Comparison of ENCODE assay signal across 13 mouse cellular contexts in the genomic region with DNA sequence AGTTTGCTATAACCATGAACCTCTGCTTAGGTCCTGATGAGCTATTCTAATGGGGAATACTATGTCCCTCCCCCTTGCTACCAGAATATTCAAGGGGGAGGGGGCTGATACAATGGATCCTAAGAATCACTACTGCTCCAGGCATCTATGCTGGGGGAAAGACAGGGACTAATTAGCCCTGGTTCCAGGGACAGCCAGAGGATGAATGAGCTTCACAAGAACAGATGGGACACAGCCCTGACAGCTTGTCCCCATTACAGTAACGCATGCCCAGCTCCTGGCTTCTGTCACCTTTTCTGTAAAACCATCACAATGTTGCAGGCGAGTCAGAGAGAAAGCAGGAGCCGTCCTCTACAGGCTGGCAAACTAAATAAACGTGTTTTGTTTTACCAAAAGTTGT. TPM values are rescaled to one million over a fixed set of nuclear protein-coding genes. Genes with fewer than 3 reads are reported as not detected.
DNase-seq lines count a peak whose midpoint lies in the region; ATAC-seq lines count a peak whose summit lies in the region.
"Had no signal": no experiment of that assay in that cellular context is flagged by ENCODE, and none has a peak within 500 bp of the region (broad histone marks: within the 10 kb centered on the region; RNA-seq: fewer than 3 reads in every experiment).

No protein-coding gene starts in this region.

- no peaks in the 10 kb centered on the region for H3K36me3 ChIP-seq in forebrain, embryonic 14.5 days (ENCODE audit: control insufficient read depth, insufficient read depth, low read length)
- H3K36me3 ChIP-seq in midbrain, embryonic 14.5 days (ENCODE audit: control insufficient read depth, insufficient read depth, low read length): no peaks in the 10 kb centered on the region
- H3K36me3 ChIP-seq: G1E; limb, embryonic 13.5 days had no signal

- H3K4me2 ChIP-seq in forebrain, embryonic 14.5 days (ENCODE audit: low read length): no peak overlapping the region
- no peak overlapping the region for H3K4me2 ChIP-seq in midbrain, embryonic 14.5 days (ENCODE audit: low read length)
- H3K4me2 ChIP-seq: limb, embryonic 13.5 days had no signal

- no peak overlapping the region; the same call in 1 of the 2 replicates for H3K27ac ChIP-seq in forebrain, embryonic 14.5 days (ENCODE audit: low read depth, low read length)
- no peak overlapping the region for H3K27ac ChIP-seq in midbrain, embryonic 14.5 days (replicated peaks; ENCODE audit: low read depth, low read length)
- H3K27ac ChIP-seq: limb, embryonic 13.5 days had no signal

- H3K4me3 ChIP-seq in forebrain, embryonic 14.5 days (ENCODE audit: low read depth, low read length): no peak overlapping the region
- no peak overlapping the region for H3K4me3 ChIP-seq in midbrain, embryonic 14.5 days (replicated peaks; ENCODE audit: low read depth, low read length)
- H3K4me3 ChIP-seq: limb, embryonic 13.5 days; myocyte had no signal

- ATAC-seq in forebrain, embryonic 14.5 days: peak; percentile 69
- ATAC-seq in midbrain, embryonic 14.5 days (ENCODE audit: low FRiP score, low TSS enrichment): peak; percentile 64; the same call in 1 of the 2 replicates
- no peak for ATAC-seq in inflammation-experienced regulatory T-cells, adult 6 months

- DNase-seq in embryo, embryonic 10.5 days (ENCODE audit: low spot score): peak; percentile 30
- no peak for DNase-seq in embryo, embryonic 9.5 days (ENCODE audit: extremely low spot score)
- DNase-seq in cerebellum, adult 18-20 months: peak; percentile 37 to 65
- peak; percentile 74 for DNase-seq in forebrain, embryonic 14.5 days (ENCODE audit: low spot score)
- DNase-seq in midbrain, embryonic 14.5 days: peak; percentile 34
- DNase-seq in urinary bladder, adult 2 months (ENCODE audit: low spot score): no peak
- no peak for DNase-seq in right cerebral cortex, adult 18-20 months
- DNase-seq: gastrocnemius, postnatal 36 days; right cerebral cortex, postnatal 25 days had no signal

- peaks cover 6% of the 10 kb centered on the region for H3K4me1 ChIP-seq in forebrain, embryonic 14.5 days (ENCODE audit: control insufficient read depth, insufficient read depth, low read length)
- no peaks in the 10 kb centered on the region for H3K4me1 ChIP-seq in midbrain, embryonic 14.5 days (ENCODE audit: control insufficient read depth, insufficient read depth, low read length)

- no peaks in the 10 kb centered on the region for H3K27me3 ChIP-seq in forebrain, embryonic 14.5 days (replicated peaks; ENCODE audit: control insufficient read depth, insufficient read depth, low read length)
- H3K27me3 ChIP-seq in midbrain, embryonic 14.5 days (ENCODE audit: control insufficient read depth, insufficient read depth, low read length): no peaks in the 10 kb centered on the region
- H3K27me3 ChIP-seq: limb, embryonic 13.5 days had no signal

- 29% methylated on average over 4 of the region's 4 CpGs for WGBS in forebrain, embryonic 14.5 days
- WGBS in midbrain, embryonic 14.5 days: 59% methylated on average over 4 of the region's 4 CpGs

- no peak overlapping the region for H3K9ac ChIP-seq in forebrain, embryonic 14.5 days (ENCODE audit: low read length)
- H3K9ac ChIP-seq in midbrain, embryonic 14.5 days (replicated peaks; ENCODE audit: low read length): no peak overlapping the region
- H3K9ac ChIP-seq: limb, embryonic 13.5 days had no signal

- H3K9me3 ChIP-seq in forebrain, embryonic 14.5 days (replicated peaks; ENCODE audit: control insufficient read depth, low read length): no peaks in the 10 kb centered on the region
- H3K9me3 ChIP-seq in midbrain, embryonic 14.5 days (ENCODE audit: control insufficient read depth, low read length): no peaks in the 10 kb centered on the region
- H3K9me3 ChIP-seq: G1E; limb, embryonic 13.5 days had no signal

RNA-seq across cellular contexts. Expression of a gene that starts 48.4 kb away (rescaled TPM):
- 213 and 231 TPM in 2 replicates for polyA plus RNA-seq in forebrain, embryonic 14.5 days (2014; fragmentation: Nextera tagmentation; extraction: Ambion mirVana)
- polyA plus RNA-seq in midbrain, embryonic 14.5 days (2014; fragmentation: Nextera tagmentation; extraction: Ambion mirVana): 196 and 203 TPM in 2 replicates
- polyA plus RNA-seq in urinary bladder, adult 2 months (2012; rRNA removed): 335 and 362 TPM in 2 replicates
- polyA plus RNA-seq in inflammation-experienced regulatory T-cells, adult 6 months (2017; shearing (Covaris generic)): 100 to 1,000 TPM; 353 to 565 (median 539) TPM

Comparison
In these comparisons a context has a peak if more than half of its experiments do, and no peak if none do; other contexts are left out.
1. DNase-seq: peak in embryo, embryonic 10.5 days (single experiment), cerebellum, adult 18-20 months (2 of 2), forebrain, embryonic 14.5 days (single experiment) and midbrain, embryonic 14.5 days (single experiment); none in embryo, embryonic 9.5 days (single experiment), urinary bladder, adult 2 months (single experiment) and right cerebral cortex, adult 18-20 months (single experiment).